Mouse (Mus musculus): ENCODE data around the gene Ddost. TPM values are rescaled to one million over a fixed set of nuclear protein-coding genes. Genes with fewer than 3 reads are reported as not detected.
A peak's percentile ranks its signal among the peaks of the same experiment; 100 is the strongest.

Gene Ddost
- polyA plus RNA-seq (2015; fragmentation: Nextera tagmentation; extraction: Ambion mirVana), result 177 and 178 TPM in 2 replicates

DNA sequence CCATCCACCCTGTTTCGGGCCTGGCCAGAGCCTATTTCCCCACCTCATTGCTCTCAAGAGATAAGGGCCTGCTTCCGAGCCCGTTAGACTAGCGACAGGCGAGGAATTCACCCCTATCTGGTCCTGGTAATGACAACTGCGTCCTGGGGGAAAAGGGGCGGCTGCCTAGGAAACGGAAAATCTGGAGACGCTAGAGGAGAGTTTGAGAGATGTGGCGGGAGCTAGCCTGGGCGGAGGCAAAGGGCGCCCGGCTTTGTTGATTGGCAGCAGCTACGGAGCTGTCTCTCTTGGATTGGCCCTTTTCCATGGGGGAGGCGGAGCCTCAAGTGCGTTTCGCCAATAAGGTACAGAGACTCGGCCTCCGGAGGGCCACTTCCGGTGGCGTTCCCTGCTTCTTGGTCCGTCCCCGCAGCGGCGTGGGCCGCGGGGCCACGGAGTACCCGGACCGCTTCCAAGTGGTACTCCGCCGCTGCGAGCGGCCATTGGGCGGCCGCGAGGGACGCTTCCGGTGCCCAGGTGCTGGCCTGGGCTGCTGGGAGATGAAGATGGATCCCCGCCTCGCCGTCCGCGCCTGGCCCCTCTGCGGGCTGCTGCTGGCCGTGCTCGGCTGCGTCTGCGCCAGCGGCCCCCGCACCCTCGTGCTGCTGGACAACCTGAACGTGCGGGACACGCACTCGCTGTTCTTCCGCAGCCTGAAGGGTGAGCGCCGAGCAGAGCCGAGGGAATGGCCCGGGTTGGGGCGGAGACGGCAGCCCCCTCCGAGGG, at the start of gene Ddost:
TSS of gene Ddost (plus strand) at position 391 of the 765 bp plus-strand sequence.
- no peaks in the 10 kb centered on the region for H3K27me3 ChIP-seq (replicated peaks; ENCODE audit: control insufficient read depth, insufficient read depth, low read length)
- H3K9ac ChIP-seq (ENCODE audit: low read depth, low read length), result peak within 1 kb of the TSS; percentile 75
- WGBS, result under 1% methylated on average over 63 of the region's 64 CpGs
- peaks cover 4% of the 10 kb centered on the region; the same call in 1 of the 2 replicates for H3K4me1 ChIP-seq (replicated peaks; ENCODE audit: control insufficient read depth, insufficient read depth, low read length)
- TF ChIP-seq CTCF (IDR thresholded peaks at IDR 0.05; ENCODE audit: low read depth), result peak; percentile 26; the same call in 1 of the 2 replicates
- H3K4me2 ChIP-seq (replicated peaks; ENCODE audit: low read depth), result peak within 1 kb of the TSS; percentile 89
- no peak within 1 kb of the TSS for H3K27ac ChIP-seq (ENCODE audit: low read depth, low read length)
- peaks cover 22% of the 10 kb centered on the region for H3K36me3 ChIP-seq (ENCODE audit: control insufficient read depth, insufficient read depth)
- peak; percentile 99 for ATAC-seq
- H3K9me3 ChIP-seq (ENCODE audit: control insufficient read depth), result no peaks in the 10 kb centered on the region
- peak within 1 kb of the TSS; percentile 79 for H3K4me3 ChIP-seq (ENCODE audit: low read depth, low read length)

DNA sequence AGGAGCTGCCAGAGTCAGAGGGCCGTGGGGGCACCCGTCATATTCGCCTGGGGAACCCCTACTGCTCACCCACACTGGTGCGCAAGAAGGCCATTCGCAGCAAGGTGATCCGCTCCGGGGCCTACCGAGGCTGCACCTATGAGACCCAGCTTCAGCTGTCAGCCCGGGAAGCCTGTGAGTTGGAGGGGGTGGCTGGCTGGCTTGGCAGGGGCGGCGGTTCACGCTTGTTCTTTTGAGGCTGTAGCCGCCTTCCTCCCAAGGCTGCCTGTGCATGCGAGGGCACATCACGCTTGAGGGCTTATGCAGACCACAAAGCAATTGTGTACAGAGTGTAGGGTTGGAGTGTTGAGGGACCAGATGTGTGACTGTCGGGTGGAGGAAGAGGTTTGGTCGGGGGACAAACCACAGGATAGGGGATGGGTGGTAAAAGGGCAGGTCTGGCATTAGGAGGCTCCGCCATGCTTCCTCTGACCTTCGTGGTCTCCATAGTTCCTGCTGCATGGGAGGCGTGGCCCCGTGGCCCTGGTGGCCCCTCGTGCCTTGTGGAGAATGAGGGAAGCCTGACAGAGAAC, 47.3 kb upstream of the Ddost start:
- 84% methylated on average over 22 of the region's 22 CpGs for WGBS
- no peaks in the 10 kb centered on the region for H3K9me3 ChIP-seq (ENCODE audit: control insufficient read depth)
- H3K4me3 ChIP-seq (ENCODE audit: low read depth, low read length), result no peak overlapping the region
- H3K27me3 ChIP-seq (replicated peaks; ENCODE audit: control insufficient read depth, insufficient read depth, low read length), result 0 out of 2 replicates have a peak, but pooled peaks cover 8% of the 10 kb centered on the region
- H3K27ac ChIP-seq (ENCODE audit: low read depth, low read length), result no peak overlapping the region
- no peak for TF ChIP-seq CTCF (IDR thresholded peaks at IDR 0.05; ENCODE audit: low read depth)
- H3K4me1 ChIP-seq (replicated peaks; ENCODE audit: control insufficient read depth, insufficient read depth, low read length), result no peaks in the 10 kb centered on the region
- H3K36me3 ChIP-seq (ENCODE audit: control insufficient read depth, insufficient read depth), result no peaks in the 10 kb centered on the region; the same call in 1 of the 2 replicates
- no peak for ATAC-seq
- H3K4me2 ChIP-seq (replicated peaks; ENCODE audit: low read depth), result no peak overlapping the region
- no peak overlapping the region for H3K9ac ChIP-seq (ENCODE audit: low read depth, low read length)

- ATAC-seq, result no peak
- 80% methylated on average over 7 of the region's 7 CpGs for WGBS
- Histone ChIP-seq H3K4me1 (replicated peaks; ENCODE audit: control insufficient read depth, insufficient read depth, low read length) (no peaks in the 10 kb centered on the region), H3K9me3 (ENCODE audit: control insufficient read depth) (no peaks in the 10 kb centered on the region), H3K27me3 (replicated peaks; ENCODE audit: control insufficient read depth, insufficient read depth, low read length) (0 out of 2 replicates have a peak, but pooled peaks cover 6% of the 10 kb centered on the region), H3K27ac (ENCODE audit: low read depth, low read length) (no peak overlapping the region), H3K9ac (ENCODE audit: low read depth, low read length) (no peak overlapping the region), H3K4me3 (ENCODE audit: low read depth, low read length) (no peak overlapping the region), H3K36me3 (ENCODE audit: control insufficient read depth, insufficient read depth) (no peaks in the 10 kb centered on the region; the same call in 1 of the 2 replicates), H3K4me2 (replicated peaks; ENCODE audit: low read depth) (no peak overlapping the region)
- TF ChIP-seq CTCF (IDR thresholded peaks at IDR 0.05; ENCODE audit: low read depth), result no peak
Observed at GRCm38 (mm10) chr4:138258663-138259062, 45.9 kb upstream of the Ddost start.

DNA sequence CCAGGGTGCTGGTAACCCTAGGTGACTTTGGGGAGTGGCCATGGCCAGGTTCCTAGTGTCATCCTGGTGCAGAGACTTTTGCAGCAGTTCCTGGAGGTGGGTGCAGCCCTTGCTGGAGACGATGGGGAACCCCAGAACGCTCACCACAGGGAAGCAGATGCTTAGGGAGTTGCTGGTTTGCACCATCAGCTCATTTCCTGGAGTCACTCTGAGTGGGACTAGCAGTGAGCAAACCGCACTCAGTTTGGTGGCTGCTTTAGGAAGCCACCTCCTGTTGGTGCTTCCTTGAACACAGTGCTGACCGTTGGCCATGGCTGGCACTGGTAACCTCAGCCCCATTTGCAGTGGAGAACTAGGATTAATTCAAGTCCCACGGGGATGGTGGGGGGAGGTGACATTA, 45.0 kb upstream of the Ddost start:
- no peak overlapping the region for H3K27ac ChIP-seq (ENCODE audit: low read depth, low read length)
- H3K9me3 ChIP-seq (ENCODE audit: control insufficient read depth), result no peaks in the 10 kb centered on the region
- no peak for ATAC-seq
- no peak overlapping the region for H3K4me3 ChIP-seq (ENCODE audit: low read depth, low read length)
- H3K4me1 ChIP-seq (replicated peaks; ENCODE audit: control insufficient read depth, insufficient read depth, low read length), result no peaks in the 10 kb centered on the region
- no peaks in the 10 kb centered on the region; the same call in 1 of the 2 replicates for H3K36me3 ChIP-seq (ENCODE audit: control insufficient read depth, insufficient read depth)
- H3K4me2 ChIP-seq (replicated peaks; ENCODE audit: low read depth), result no peak overlapping the region
- 86% methylated on average over 5 of the region's 5 CpGs for WGBS
- no peak overlapping the region for H3K9ac ChIP-seq (ENCODE audit: low read depth, low read length)
- 0 out of 2 replicates have a peak, but pooled peaks cover 6% of the 10 kb centered on the region for H3K27me3 ChIP-seq (replicated peaks; ENCODE audit: control insufficient read depth, insufficient read depth, low read length)
- no peak for TF ChIP-seq CTCF (IDR thresholded peaks at IDR 0.05; ENCODE audit: low read depth)

GRCm38 (mm10) chr4:138261843-138262681, 42.5 kb upstream of the Ddost start:
- peak; percentile 62 for TF ChIP-seq CTCF (IDR thresholded peaks at IDR 0.05; ENCODE audit: low read depth)
- Histone ChIP-seq H3K4me3 (ENCODE audit: low read depth, low read length) (peak overlapping the region; percentile 82), H3K4me1 (replicated peaks; ENCODE audit: control insufficient read depth, insufficient read depth, low read length) (no peaks in the 10 kb centered on the region), H3K9ac (ENCODE audit: low read depth, low read length) (peak overlapping the region; percentile 51), H3K27ac (ENCODE audit: low read depth, low read length) (no peak overlapping the region), H3K4me2 (replicated peaks; ENCODE audit: low read depth) (peak overlapping the region; percentile 91), H3K27me3 (replicated peaks; ENCODE audit: control insufficient read depth, insufficient read depth, low read length) (0 out of 2 replicates have a peak, but pooled peaks cover 6% of the 10 kb centered on the region), H3K9me3 (ENCODE audit: control insufficient read depth) (no peaks in the 10 kb centered on the region), H3K36me3 (ENCODE audit: control insufficient read depth, insufficient read depth) (no peaks in the 10 kb centered on the region; the same call in 1 of the 2 replicates)
- WGBS, result under 1% methylated on average over 78 of the region's 78 CpGs
- ATAC-seq, result peak; percentile 88
